Mouse (Mus musculus): Measurements from ENCODE around the gene Oaz2. TPM values are rescaled to one million over a fixed set of nuclear protein-coding genes. Genes with fewer than 3 reads are reported as not detected.

The Oaz2 gene
- polyA plus RNA-seq (2012; fragmentation: generic; extraction: Trizol), result 100 to 1,000 TPM in 1 of 2 experiments, 10 to 100 TPM in 1; 48.0 to 159 TPM

DNA sequence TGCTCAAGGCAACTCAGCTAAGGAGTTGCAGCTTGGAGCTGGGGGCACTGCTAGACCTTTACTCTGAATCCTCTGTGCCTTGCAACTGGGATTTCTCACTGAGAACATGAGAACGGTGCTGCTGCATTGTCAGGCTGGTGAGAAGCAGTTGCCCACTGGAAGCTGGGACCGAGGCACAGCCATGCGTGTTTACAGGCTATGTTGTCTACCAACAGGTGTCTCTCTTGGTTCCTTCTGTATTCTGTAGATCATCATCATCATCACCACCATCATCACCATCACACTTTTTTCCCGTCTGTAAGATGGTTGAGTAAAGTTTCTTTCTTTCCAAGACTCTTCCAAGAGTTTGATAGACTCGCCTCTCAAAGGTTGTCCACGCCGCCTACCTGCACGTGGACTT lies at the start of gene Oaz2:
Gene Oaz2, plus strand, starts transcription at position 301 of the 400 bp plus-strand sequence.

DNA sequence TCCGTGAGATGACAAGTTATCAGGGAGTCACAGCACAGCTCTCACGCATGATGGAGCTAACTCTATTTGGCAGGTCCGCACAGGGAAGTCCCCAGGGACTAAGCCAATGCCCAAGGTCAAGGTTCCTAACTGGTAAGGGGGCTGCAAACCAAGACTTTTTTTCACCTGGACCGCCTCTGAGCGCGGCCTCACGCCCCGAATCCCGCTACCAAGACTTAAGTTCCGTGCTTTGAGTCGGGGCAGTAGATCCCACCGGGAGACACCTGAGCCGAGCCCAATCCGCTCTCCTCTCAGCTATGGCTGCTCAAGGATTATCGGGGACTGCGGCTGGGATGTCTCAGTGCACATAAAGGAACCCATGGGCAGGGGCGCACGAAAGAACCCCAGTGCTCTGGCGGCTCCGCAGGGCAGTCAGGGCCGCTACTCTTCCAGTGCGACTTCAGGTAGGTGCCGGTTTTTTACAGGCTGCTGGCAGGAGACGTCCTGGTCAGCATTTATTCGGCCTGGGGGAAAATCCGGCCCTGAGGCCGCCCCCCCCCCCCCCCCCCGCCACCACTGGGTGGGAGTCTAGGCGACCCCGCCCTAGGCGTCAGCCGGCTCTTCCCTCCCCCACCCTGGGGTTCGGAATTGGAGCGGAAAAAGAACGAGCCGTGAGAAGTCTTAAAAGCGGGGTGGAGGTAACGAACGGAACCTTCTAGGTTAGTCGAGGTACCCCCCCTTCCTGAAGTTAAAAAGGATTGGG lies 38.6 kb upstream of the Oaz2 start, which contains the start of gene Rbpms2:
Gene Rbpms2, plus strand, starts transcription at position 624 of the 742 bp plus-strand sequence.

Other genes with a start within 250 kb of the Oaz2 start
- gene Slc51b, start 245.0 kb upstream of the Oaz2 start, polyA plus RNA-seq (2012; fragmentation: generic; extraction: Trizol), result under 1 TPM in 1 of 2 experiments, not detected in 1; 0.07 TPM
- 1 to 10 TPM; 1.9 to 8.1 TPM for gene Mtfmt, start 232.2 kb upstream of the Oaz2 start, polyA plus RNA-seq (2012; fragmentation: generic; extraction: Trizol)
- 10 to 100 TPM; 42.6 to 49.8 TPM for gene Spg21, start 207.1 kb upstream of the Oaz2 start, polyA plus RNA-seq (2012; fragmentation: generic; extraction: Trizol)
- gene Ankdd1a, start 147.8 kb upstream of the Oaz2 start, polyA plus RNA-seq (2012; fragmentation: generic; extraction: Trizol), result not detected
- 10 to 100 TPM; 14.8 to 24.0 TPM for gene Plekho2, start 88.0 kb upstream of the Oaz2 start, polyA plus RNA-seq (2012; fragmentation: generic; extraction: Trizol)
- 10 to 100 TPM in 1 of 2 experiments, 1 to 10 TPM in 1; 1.4 to 13.3 TPM for gene Pif1, start 80.8 kb upstream of the Oaz2 start, polyA plus RNA-seq (2012; fragmentation: generic; extraction: Trizol)
- 1 to 10 TPM; 3.2 to 5.3 TPM for gene Rbpms2, start 38.4 kb upstream of the Oaz2 start, polyA plus RNA-seq (2012; fragmentation: generic; extraction: Trizol)
- gene Zfp609, start 159.6 kb downstream of the Oaz2 start, polyA plus RNA-seq (2012; fragmentation: generic; extraction: Trizol), result 1 to 10 TPM in 1 of 2 experiments, under 1 TPM in 1; 0.90 to 5.5 TPM
- gene Pclaf, start 222.2 kb downstream of the Oaz2 start, polyA plus RNA-seq (2012; fragmentation: generic; extraction: Trizol), result 100 to 1,000 TPM in 1 of 2 experiments, 10 to 100 TPM in 1; 30.3 to 100 TPM
- gene Trip4, start 240.8 kb downstream of the Oaz2 start, polyA plus RNA-seq (2012; fragmentation: generic; extraction: Trizol), result 1 to 10 TPM in 1 of 2 experiments, under 1 TPM in 1; 0.74 to 7.8 TPM
- gene Csnk1g1, start 240.9 kb downstream of the Oaz2 start, polyA plus RNA-seq (2012; fragmentation: generic; extraction: Trizol), result 1 to 10 TPM in 1 of 2 experiments, under 1 TPM in 1; 0.70 to 5.9 TPM